Mouse (Mus musculus) gastrocnemius, postnatal 10 days (tissue): Measurements from ENCODE around the gene Abi3. TPM values are rescaled to one million over a fixed set of nuclear protein-coding genes. Genes with fewer than 3 reads are reported as not detected.
"Not testable (repeated sequence)": the region's sequence is repeated elsewhere in the genome, so short reads cannot be mapped to it uniquely, and the experiment has no call there.

Experiments used
- DNase-seq: peaks from one replicate; pipeline ENCODE4 v3.0.0; 2021; ENCODE audit warnings: mixed read lengths
- long read RNA-seq, 2 experiments: library from polyadenylated mRNA; stranded (forward); transcript quantifications; one replicate each; pipeline ENCODE4 v2.0.0; 2021
- total RNA-seq, 2 experiments: library from RNA; stranded (reverse); gene quantifications; 2 replicates each; pipeline ENCODE4 v1.2.3; 2021

Abi3 gene
- total RNA-seq: 1 to 10 TPM; 3.4 to 7.1 TPM
- long read RNA-seq, experiment 1, partial matches to known transcripts: 1 of 2 reads
- long read RNA-seq, experiment 1, other reads (novel, unspliced or antisense): 1 of 2 reads
- long read RNA-seq, experiment 2, partial matches to known transcripts: 0 of 1 reads
- long read RNA-seq, experiment 2, other reads (novel, unspliced or antisense): 1 of 1 reads

DNA sequence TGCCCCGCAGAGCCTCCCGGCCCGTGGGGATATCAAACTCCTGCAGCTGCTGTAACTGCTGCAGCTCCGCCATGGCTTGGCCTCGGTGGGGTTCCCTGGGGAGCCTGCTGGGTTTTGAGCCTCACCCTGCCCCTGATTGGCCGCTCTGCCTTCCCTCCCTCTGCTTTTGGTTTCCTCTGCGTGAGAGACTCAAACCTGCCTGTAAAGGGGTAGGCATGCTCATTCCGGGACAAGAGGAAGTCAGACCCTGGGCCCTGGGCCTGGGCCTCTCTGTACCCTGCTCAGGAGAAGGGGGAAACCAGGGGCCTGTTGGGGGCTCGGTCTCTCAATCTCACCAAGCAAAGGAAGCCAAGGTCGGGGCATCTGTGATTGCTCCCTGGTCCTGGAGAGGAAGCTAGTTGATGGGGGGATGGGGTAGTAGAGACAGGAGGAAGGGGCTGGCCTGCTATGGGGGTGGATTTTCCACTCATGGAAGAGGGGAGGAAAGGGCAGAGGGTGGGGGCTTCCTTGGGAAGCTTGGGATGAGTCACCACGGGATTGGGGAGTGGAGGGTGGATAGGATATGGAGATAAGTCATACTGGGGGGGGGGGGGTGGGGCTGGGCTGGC, at the start of gene Abi3:
Gene Abi3, minus strand, starts transcription at position 403 of the 608 bp plus-strand sequence.
- DNase-seq: peak; percentile 42

DNA sequence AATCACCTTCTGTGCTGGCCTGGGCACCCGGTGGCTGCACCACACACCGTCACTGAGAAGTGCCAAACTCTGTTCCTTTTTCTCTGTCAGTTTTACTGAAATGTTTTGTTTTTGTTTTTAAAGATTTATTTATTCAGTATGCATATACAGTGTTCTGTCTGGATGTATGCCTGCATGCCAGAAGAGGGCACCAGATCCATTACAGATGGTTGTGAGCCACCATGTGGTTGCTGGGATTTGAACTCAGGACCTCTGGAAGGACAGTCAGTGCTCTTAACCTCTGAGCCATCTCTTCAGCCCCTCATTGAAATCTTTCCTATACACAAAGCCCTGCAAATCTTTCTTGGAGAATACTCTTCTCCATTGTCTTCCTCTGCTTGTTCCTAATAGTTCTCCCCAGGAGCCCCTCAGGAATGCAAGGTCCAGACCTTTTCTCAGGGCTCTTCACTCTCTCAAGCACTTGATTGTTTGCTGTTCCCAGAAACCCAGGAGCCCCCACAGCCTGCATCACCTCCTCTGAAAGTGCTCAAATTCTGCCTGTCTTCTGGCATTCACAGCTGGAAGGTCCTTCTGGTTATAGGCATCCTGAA, 48.3 kb upstream of the Abi3 start:
- DNase-seq: no peak

GRCm38 (mm10) chr11:95879861-95880260, 37.6 kb upstream of the Abi3 start:
- DNase-seq: not testable (repeated sequence)

DNA sequence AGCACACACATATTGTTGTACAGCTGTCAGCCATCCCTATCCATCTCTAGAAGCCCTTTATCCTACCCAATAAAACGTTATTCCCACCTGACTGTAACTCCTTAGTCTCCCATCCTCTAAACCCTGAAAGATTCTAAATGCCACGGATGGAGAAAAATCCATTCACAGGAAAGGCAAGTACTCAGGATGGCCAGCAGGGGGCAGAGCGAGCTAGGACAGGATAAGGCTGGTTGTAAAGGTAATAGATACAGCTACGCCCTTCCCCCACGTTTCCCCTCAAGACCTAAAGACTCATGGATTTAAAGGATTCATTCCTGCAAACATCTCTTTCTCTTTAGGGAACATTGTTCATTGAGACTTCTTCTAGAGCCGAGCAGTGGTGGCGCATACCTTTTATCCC, 34.0 kb upstream of the Abi3 start:
- DNase-seq: peak; percentile 68

- DNase-seq: no peak
Observed at GRCm38 (mm10) chr11:95875804-95876203, 33.5 kb upstream of the Abi3 start.

- no peak for DNase-seq
Observed at GRCm38 (mm10) chr11:95869918-95870470, 27.7 kb upstream of the Abi3 start.

GRCm38 (mm10) chr11:95869442-95869841, 27.2 kb upstream of the Abi3 start:
- no peak for DNase-seq

GRCm38 (mm10) chr11:95861397-95861796, 19.1 kb upstream of the Abi3 start:
- DNase-seq: no peak

DNA sequence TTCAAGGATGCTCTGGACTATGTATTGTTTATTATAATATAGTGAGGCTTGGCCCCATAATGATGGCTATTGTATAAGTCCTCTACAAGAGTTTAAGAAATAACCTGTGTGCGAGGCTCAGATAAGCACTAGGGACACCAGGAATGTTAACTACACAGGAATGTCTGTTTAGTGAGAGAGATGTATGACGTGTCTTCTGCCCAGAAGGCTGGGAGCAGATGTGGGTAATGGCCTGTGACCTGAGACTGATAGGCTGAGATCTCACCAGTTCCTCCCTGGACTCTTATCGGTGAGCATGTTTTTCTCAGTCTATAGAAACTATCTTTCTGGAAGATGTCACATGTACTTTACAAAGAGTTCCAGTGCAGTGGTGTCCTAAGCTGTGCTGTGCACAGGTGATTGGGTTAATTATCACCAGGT, 17.8 kb upstream of the Abi3 start:
- DNase-seq: no peak

GRCm38 (mm10) chr11:95859468-95859855, 17.2 kb upstream of the Abi3 start:
- no peak for DNase-seq

DNA sequence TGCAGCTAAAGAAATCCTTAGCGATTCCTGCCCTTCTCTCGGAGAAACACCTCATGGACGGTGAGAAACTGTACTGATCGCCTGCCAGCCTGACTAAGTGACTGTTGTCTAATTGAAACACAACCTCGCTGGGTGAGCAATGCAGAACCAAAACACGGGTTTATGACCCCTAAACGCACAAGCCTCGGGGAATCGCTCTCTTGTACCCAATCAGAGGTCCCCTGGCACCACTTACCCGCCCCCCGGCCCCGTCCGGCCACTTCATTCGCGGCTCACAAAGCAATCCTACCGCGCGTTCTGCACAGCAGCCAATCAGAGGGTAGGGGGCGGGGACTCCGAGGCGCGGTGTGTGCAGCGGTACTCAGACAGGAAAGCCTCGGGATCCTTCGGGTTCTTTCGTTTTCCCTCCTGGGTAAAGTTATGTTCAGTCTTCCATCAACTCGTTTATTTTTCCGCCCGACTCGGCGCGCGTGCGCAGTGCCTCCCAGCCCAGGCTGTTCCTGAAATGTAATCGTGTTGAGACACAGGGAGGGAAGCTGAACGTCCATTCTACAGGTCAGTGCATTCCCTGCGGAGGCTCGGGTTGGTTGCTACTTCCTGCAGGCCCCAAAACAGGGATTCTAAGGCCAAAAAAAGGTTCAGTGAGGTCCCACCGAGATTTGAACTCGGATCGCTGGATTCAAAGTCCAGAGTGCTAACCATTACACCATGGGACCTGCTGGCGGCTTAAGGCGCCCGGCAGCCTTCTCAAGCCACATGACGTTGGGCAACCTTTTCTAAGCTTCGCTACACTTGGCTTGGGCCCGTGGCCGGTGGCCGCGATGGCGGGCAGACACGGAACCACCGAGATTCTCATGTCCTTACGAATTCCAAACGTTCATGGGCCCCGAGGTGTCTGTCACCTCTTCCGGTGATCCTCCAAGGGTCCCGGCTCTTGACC, 16.5 kb upstream of the Abi3 start:
- peak; percentile 98 for DNase-seq

DNA sequence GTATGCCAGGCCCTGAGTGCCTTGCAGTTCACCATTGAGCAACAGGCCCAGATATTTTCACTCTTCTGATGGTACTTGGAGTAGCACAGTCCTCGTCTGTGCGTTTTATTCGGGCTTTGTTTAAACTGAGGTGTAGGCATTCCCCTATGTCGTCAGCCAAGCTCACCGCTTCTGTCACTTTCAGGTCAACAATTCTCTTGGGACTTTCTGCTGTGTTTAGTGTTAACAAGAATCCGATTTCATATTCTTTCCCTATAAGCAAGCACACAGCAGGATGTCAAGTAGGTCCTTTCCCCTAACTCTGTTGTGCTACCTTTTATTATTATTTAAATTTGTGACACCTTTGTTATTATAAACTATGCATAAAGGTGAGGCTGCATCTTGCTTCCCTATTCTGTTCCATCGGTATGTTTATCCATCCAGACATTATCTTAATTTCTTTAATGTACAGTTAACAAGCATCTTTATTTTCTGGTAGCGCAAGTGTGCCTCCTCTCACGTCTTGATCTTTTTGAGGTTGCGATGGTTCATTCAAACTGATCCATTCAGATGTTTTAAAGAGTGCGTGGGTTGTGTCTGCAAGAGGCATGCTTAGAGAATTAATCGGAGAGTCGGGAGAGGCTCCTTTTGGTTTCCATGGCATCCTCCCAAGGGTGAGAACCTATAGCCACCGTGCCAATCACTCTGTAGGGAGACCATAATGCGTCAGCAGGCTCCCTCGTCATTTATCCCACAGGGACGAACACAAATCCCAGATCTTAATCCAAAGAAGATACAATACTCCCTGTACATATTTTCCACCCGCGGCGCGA, 15.6 kb upstream of the Abi3 start:
- no peak for DNase-seq

GRCm38 (mm10) chr11:95857306-95857705, 15.0 kb upstream of the Abi3 start:
- no peak for DNase-seq

DNA sequence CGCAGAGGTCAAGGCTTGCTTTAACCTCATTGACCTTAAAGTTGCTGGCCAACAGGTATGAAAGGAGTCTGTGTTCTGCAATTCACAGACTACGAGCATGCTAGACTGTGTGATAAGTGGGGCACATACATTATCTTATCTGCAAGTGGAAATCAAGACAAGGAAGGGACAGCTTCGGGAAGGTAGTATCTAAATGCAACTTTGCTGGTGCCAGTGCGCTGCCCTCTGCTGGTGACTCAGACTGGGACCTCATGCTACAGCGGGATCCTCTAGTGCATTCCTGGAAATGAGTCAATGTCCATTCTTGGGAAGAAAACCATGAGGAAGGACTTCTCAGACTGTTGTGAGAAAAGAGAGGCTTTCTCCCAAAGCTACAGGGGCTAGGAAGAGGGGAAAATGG, 11.4 kb upstream of the Abi3 start:
- peak; percentile 73 for DNase-seq

DNA sequence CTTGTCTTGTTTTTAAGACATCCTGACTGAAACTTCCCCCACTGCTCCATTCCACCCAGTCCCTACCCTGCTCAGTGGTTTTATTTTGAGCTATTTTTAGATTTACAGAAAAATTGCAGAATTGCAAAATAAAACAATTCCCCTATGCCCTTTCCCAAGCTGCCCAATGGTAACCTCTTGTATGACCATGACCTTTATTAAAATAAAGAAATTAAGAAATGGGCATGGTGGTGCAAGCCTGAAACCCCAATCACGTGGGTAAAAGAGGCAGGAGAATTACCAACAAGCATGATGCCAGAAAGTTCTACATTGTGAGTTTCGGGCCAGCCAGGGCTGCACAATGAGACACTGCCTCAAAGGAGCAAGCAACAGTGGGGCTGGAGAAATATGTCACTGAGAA, 8.6 kb upstream of the Abi3 start:
- DNase-seq: no peak

- no peak for DNase-seq
Observed at GRCm38 (mm10) chr11:95844935-95845334, 2.7 kb upstream of the Abi3 start.

GRCm38 (mm10) chr11:95843421-95843950, 1.2 kb upstream of the Abi3 start:
- DNase-seq: no peak

- DNase-seq: no peak
Observed at GRCm38 (mm10) chr11:95842953-95843352, 677 bp upstream of the Abi3 start.

DNA sequence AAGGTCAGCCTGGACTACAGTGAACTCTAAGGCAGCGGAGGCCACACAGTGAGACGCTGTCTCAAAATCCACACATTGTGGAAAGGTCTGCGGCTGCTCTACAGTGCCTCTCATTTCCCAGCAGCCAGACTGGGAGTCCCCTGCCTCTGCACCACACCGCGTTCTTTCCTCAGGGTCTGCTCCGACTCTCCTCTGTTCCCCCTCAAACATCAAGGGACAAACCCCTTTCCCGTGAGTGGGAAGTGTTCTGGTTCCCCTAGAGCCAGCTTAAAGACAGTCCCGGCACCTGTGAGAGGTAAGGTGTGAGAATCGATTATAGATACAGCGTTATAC, 812 bp downstream of the Abi3 start:
- no peak for DNase-seq

GRCm38 (mm10) chr11:95840694-95841497, 1.4 kb downstream of the Abi3 start:
- DNase-seq: no peak
